Mouse (Mus musculus) retina, adult 2 months (tissue): ENCODE data around the gene Zfp668.
"Not testable (repeated sequence)": the region's sequence is repeated elsewhere in the genome, so short reads cannot be mapped to it uniquely, and the experiment has no call there.

Source experiments
- DNase-seq: peaks from one replicate; pipeline ENCODE4 v3.0.0-alpha.2; 2012; ENCODE audit warnings: low read depth, low spot score

Gene Zfp668

DNA sequence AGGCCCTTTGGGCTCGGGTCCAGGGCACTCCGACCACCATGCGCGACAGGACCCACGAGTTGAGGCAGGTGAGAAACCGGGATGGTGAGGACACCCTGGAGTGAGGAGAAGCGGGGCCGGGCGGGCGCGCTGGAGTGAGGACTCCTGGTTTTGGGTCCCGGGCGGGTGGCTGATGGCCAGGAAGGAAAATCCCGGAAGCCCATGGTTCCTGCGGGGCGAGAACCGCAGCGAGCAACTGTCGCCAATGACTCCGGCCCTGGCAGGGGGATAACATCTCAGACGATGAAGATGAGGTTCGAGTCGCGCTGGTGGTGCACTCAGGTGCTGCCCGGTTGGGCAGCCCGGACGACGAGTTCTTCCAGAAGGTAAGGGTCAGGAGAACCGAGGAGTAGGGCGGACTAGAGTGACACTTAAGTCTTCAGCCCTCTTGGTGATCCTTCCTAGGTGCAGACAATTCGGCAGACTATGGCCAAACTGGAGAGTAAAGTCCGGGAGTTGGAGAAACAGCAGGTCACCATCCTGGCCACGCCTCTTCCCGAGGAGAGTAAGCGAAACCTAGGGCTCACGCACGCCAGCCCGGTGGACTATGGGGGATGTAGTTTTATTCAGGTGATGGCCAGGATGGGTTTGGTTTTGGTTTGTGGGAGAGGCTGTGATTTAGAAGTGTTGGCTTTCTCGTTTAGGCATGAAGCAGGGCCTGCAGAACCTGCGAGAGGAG, 34.5 kb downstream of the Zfp668 start:
- peak; percentile 54 for DNase-seq

DNA sequence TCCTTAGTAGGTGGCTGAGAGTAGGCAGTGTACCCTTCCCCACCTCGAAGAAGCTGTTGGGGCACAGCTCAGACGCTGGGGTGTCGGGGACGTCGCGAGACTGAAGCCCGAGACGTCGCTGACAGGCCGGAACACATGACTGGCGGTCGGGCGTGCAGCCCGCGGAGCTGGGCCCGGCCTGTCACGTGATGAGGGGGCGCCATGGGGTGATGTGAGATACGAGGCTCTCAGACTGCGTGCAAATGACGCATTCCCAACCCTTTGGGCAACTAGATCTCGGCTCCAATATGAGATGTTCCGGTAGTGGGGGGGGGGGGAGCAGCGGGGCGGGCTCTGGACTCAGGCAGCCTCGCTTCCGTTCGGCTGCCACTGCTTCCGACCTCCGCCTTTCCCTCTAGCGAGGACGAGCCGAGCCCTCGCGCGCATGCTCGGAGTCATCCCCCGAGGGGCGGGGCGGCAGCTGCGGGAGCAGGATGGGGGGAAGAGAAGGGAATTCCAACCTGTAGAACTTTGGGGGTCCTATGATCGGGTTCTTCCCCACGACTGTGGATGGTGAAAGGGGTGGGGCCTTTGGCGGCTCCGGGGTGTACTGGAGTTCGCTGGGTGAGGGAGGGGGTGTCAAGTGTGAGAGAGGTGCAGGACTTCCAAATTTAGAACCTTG, 35.2 kb downstream of the Zfp668 start:
- peak; percentile 74 for DNase-seq

- DNase-seq = no peak
These were observed 35.7 kb downstream of the Zfp668 start for GRCm38 (mm10) chr7:127840886-127841285.

GRCm38 (mm10) chr7:127840031-127840430, 36.6 kb downstream of the Zfp668 start:
- DNase-seq = not testable (repeated sequence)

GRCm38 (mm10) chr7:127837878-127838277, 38.8 kb downstream of the Zfp668 start:
- not testable (repeated sequence) for DNase-seq

DNA sequence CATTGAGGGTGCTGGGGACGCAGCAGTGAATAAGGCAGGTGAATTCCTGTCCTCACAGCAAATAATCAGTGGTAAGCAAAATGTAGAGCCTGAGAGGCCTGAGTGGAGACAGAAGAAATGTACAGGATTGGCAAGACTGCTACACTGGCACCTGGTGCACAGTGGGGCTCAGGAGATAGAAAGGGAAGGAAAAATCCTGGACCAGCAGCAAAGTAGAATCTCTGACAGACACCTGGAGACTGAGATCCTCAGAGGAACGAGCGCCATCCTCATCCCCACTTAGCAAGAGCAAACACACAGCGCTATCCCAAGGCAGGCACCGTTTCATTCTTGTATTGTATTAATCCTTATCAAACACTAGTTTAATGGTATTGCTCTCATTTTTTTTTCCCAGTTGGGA, 39.2 kb downstream of the Zfp668 start:
- DNase-seq = no peak

- no peak for DNase-seq
These were observed 41.1 kb downstream of the Zfp668 start for GRCm38 (mm10) chr7:127835550-127835949.

GRCm38 (mm10) chr7:127824176-127824871, 52.3 kb downstream of the Zfp668 start, which contains the start of the genes Stx4a and Stx1b:
TSS of gene Stx4a (plus strand) at chr7:127824294.
TSS of gene Stx1b (minus strand) at chr7:127824549.
- no peak for DNase-seq

- DNase-seq = no peak
These were observed 53.1 kb downstream of the Zfp668 start for GRCm38 (mm10) chr7:127823236-127824171.

DNA sequence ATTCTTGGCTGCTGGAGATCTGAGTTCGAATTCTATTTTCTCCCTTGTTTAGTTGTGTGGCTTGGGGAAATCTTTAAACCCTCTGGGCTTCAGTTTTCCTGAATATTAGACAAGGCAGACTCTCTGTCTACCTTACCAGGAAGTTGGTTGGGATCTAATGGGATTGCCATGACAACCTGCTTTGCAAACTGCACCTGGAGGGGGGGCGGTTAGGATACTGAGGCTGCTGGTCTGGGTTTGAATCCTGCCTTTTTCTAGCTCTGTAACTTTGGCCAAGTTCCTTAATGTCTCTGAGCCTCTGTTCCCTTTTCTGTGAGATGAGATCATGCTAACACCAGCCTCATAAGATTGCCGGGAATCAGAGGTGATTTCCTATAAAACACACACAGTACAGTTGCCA, 54.1 kb downstream of the Zfp668 start:
- no peak for DNase-seq

DNA sequence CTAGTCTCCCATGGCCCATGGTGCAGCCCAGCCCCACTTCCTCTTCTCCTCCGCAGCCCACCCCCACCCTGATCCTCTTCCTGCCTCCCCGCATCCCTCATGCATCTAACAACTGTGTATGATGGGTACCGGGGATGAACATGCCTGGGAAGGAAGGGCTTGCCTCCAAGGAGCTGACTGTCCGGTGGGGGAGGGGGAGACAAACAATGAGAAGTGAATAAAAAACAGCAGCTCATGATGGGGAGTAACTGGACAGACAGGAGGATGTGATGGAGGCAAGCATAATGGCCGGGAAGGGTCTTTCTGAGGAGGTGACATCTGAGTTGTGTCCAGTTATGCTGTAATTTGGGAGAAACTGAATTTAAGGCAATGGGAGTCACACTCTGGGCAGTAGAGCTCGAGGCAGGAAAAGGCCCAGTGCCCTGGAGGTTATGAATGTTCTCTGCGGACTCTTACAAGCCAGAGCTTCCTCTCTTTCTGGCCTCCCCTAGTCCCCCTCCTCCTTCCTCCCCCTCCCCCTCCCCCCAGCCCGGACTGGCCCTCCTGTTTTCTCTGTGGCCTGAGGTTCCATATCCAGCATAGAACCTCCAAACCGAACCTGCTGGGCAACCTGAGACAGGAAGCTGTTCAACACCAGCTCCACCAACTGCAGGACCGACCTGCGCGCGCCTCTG, 55.7 kb downstream of the Zfp668 start:
- DNase-seq = no peak

- DNase-seq = no peak
These were observed 58.9 kb downstream of the Zfp668 start for GRCm38 (mm10) chr7:127817776-127818175.

- DNase-seq = no peak
These were observed 59.6 kb downstream of the Zfp668 start for GRCm38 (mm10) chr7:127817053-127817452.

DNA sequence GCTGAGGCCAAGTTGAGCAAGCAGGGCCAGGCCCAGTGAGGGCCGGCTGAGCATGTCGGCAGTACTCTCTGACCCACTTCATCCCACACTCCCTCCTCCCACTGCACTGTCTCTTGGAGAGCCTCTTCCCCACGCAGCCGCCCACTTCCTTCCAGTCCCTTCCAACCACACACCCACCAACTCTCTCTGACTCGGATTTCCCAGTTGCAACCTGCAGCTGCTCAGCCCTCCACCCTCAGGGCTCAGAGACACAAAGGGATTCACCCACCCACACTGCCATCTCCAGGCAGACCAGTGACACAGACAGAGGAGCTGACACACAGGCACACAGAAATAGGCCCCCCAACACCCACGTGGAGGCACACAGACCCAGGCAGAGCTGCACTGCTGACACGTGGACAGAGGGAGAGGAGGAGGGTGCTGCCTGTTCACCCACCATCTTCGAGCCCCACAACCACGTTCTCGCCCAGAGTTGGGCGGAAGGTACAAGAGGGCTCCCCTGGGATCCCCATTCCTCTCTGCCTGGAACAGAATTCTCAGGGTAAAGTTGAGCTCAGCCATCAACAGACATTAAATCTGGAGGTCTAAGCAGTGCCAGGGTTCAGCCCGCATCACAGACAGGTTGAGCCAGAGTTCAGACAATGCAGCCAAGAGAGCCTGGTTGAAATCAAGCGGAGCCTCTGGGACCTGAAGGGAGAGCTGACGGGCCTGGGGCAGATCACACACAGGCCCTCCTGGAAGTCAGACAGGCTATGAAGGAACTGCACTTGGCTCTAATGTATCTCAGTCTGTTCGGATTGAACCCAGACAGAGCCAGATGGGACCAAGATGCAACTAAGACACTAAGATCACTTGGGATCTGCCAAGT, 60.4 kb downstream of the Zfp668 start:
- DNase-seq = no peak

DNA sequence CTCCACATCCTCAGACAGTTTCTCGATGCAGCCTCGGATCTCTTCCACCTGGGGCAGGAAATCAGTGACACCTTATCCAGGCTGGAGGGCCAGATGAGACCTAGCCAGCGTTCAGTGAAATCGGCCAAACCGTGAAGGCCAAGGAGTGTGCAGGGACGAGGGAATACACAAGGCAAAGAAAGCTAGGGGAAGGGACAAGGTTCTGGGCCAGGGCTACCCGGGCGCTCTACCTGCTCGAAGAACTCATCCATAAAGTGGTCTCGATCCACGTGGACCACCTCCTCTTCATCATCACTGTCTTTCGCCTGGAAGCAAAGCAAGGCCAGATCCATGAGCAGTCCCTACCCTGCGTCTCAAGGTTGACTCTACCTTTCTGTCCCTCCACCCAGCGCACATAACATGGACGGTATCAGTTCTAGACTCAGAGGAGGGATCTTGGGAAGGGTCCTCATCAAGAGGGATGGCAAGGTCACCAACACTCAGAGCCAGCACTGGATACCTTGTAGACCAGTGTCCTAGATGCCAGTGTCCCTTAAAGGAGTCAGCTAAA, 61.4 kb downstream of the Zfp668 start:
- no peak for DNase-seq

- DNase-seq = no peak
These were observed 62.2 kb downstream of the Zfp668 start for GRCm38 (mm10) chr7:127814241-127814921.

- DNase-seq = no peak
These were observed 62.8 kb downstream of the Zfp668 start for GRCm38 (mm10) chr7:127813821-127814220.
